Mouse (Mus musculus) G1E-ER4 (cell line): ENCODE data around the gene Nup133. TPM values are rescaled to one million over a fixed set of nuclear protein-coding genes. Genes with fewer than 3 reads are reported as not detected.

Experiments used
- GATA1 ChIP-seq: IDR thresholded peaks from one replicate; pipeline ENCODE4 v1.8.0; 2012; ENCODE audit warnings: low read length, inconsistent platforms
- polyA plus RNA-seq: library from polyadenylated mRNA; stranded (reverse); fragments of >175 nt; gene quantifications from 2 replicates; pipeline ENCODE4 v1.2.3, GENCODE M21; 2012

The Nup133 gene
- polyA plus RNA-seq, 1 experiment = 32.1 TPM

- TF ChIP-seq GATA1 = no peak
Observed at GRCm38 (mm10) chr8:123896366-123896761, 52.7 kb downstream of the Nup133 start.

DNA sequence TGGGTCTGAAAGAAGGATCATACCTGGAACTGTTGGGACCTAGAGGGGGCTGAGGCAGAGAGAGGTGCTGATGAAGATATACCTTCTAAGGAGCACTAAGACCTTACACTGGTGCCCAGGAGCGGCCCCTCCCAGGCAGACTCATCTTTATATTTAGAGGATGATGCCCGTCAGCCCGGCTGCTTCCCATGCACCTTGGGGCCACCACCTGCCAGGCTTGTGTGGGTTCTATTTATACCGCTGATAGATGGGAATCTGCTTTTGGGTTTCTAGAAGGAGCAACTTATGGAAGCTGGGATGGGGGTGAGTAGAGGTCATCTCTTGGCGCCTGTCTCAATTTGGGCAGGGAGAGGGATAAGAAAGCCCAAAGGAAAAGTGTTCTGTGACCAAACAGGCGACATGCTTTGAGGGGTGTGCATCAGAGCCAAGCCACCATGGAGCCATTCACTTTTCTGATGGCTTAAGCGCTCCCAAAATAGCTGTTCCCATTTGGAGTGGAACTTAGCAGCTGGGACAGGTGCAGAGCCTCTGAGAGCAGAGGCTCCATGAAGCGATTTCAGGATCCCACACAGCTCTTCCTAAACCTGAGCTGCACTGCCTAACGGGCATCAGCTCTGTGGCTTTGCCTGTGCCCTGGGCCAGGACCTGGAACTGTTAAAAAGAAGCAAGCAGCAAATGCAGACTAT is 53.2 kb downstream of the Nup133 start:
- TF ChIP-seq GATA1 = no peak

- no peak for TF ChIP-seq GATA1
Observed at GRCm38 (mm10) chr8:123895230-123895629, 53.8 kb downstream of the Nup133 start.

DNA sequence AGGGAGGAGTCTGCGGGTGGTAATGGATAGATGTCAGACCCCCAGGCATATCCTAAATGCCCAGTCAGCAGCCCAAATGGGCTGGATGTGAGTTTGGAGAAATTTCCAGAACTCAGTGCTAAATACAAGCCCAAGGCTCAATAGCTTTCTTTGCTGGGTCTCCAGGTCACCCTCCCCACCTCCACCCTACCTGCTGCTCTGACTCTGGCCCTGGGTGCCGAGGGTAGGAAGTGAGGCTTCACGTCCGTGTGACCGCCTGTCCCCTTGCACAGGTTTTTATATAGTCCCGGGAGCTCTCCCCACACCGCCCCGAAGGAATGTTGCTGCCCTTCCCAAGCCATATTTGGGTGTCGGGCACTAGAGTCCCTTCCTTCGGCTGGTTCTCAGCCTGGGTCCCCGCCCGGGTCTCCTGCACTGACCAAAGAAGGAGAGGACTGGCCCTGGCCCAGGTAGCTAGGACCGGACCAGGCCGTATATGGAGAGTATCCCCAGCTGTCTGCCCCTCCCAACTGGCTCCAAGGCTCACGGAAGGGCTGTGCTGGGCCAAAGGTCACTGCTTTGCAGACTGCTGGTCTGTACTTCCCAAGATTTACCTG is 54.5 kb downstream of the Nup133 start, which contains the start of gene Acta1:
TSS of gene Acta1 (minus strand) at position 250 of the 596 bp plus-strand sequence.
- no peak for TF ChIP-seq GATA1

DNA sequence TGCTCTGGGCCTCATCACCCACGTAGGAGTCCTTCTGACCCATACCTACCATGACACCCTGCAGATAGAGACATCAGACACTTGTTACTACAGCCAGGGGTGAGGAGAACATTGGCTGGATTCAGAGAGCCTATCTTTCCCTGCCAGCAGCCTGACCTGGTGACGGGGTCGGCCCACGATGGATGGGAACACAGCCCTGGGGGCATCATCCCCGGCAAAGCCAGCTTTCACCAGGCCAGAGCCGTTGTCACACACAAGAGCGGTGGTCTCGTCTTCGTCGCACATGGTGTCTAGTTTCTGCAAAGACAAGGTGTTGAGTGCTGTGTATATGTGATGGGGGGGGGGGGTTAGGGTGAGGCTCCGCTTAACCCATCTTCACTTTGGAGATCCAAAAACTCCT is 55.7 kb downstream of the Nup133 start:
- TF ChIP-seq GATA1 = no peak

GRCm38 (mm10) chr8:123892586-123893155 is 56.4 kb downstream of the Nup133 start:
- TF ChIP-seq GATA1 = no peak

- TF ChIP-seq GATA1 = no peak
Observed at GRCm38 (mm10) chr8:123891883-123892585, 57.0 kb downstream of the Nup133 start.

DNA sequence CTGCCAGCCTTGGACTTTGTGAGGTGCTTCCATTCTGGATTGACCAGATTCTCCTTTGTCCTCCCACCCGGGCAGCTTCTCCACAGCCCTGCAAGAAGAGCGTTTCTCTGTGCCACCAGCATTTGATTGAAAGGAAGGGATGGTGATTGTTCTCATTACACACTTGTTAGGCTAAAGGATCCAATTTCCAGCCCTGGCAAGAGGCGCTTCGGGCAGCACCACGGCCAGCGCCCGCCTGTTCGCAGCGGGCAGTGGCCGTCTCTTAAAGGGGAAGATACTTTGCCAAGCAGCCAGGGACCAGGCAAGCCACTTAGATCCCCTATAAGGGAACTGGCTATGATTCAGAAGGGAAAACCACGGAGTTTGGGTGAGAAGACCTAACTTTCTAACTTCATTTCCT is 57.8 kb downstream of the Nup133 start:
- no peak for TF ChIP-seq GATA1

DNA sequence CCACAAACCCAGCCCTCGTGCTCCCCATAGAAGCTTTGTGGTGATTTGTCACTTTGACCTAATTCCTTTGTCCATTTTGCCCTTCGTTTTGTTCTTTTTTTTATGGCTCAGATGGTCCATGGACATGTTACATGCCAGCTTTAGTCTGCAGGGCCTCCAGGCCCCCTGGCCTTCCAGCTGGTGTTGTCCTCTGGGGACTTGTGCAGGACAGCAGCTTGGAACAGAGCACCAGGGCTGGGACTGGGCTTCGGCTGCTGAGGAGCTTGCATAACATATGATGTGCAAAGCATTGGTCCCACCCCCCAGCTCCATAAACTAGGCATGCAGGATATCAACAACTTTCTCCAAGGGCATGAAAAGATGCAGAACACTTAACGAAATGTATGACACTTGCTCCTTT is 59.3 kb downstream of the Nup133 start:
- no peak for TF ChIP-seq GATA1

- no peak for TF ChIP-seq GATA1
Observed at GRCm38 (mm10) chr8:123887956-123888355, 61.1 kb downstream of the Nup133 start.

DNA sequence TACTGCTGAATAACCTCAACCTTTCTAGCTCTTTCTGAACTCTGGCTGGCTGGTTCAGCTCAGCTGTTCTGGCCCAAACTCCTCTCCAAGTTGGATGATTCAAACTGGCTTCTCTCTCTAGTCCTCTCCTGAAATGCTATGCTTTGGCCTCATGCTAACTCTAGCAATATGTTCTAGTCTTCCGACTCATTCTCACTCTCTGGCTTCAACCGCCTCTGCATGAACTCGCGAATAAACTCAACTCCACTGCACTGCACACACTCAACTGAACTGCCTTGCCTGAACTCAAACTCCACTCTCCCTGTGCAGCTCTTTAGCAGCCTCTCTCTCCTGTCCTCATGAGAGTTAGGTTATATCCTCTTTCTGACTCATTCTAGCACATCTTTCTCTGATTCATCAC is 61.9 kb downstream of the Nup133 start:
- no peak for TF ChIP-seq GATA1

DNA sequence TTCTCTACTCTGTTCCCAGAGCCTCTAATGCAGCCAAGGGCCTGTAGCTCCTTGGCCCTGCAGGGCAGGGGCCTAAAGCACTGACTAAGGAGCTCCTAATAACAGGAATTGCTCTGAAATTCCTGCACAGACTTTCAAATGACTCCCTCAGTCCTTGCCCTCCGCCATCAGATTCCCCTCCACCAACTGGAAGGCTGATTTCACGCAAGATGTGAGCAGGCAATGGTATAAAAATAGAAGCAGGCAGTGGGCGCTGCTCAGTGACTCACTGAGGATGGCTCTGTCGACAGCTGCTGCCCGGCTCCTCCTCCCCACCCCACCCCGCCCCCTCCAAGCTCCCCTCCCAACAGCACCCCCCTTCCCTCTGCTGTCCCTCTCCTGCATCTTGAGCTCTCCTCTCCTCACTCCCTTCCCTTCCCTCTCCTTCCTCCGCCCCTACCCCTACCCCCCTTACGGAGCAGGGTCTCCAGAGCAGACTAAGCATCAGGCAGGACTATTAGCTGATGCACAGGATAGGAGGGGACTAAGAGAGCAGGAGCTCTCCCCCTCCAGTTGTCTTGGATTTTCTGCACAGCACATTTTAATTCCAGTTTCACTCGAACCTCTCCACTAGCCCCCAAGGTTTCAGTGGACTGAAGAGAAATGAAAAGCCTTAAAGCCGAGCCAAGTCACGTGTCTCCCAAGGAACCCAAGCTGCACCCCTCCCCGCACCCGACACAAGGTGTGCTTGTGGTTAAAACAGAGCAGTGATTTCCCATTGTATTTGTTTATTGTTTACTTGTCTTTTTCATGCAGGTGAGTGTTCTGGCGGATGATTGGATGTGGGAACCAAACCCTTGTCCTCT is 64.1 kb downstream of the Nup133 start:
- TF ChIP-seq GATA1 = no peak

- TF ChIP-seq GATA1 = no peak
Observed at GRCm38 (mm10) chr8:123883094-123883493, 66.0 kb downstream of the Nup133 start.

DNA sequence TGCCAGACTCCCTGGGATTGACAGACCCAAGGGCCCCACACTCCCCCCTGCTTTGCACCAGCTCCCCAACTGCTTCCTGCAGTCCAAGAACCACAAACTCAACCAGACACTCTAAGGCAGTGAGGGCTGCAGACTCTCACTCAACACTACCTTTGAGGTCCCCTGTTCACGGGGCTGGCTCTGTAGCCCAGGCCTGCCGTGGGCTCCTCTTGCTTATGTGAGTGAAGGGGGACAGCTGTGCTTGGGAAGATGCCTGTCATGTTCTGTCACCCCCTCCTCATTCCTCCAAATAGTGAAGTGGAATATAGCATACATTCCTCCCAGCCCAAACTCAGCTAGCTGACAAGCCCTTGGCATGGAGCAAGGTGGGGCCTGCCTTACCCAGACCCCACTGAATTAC is 66.7 kb downstream of the Nup133 start:
- TF ChIP-seq GATA1 = no peak

GRCm38 (mm10) chr8:123880821-123881350 is 68.2 kb downstream of the Nup133 start:
- TF ChIP-seq GATA1 = no peak
